Mouse (Mus musculus) retina, postnatal 1 day (tissue): ENCODE measurements at regions not wholly inside any gene's neighbourhood (a gene's known extent, or its start where the extent isn't known, plus 50 kb on each side); places are given as distances from the start of the nearest gene placed in this dataset.
A peak's percentile ranks its signal among the peaks of the same experiment; 100 is the strongest.
"Not testable (repeated sequence)": the region's sequence is repeated elsewhere in the genome, so short reads cannot be mapped to it uniquely, and the experiment has no call there.

ENCODE experiments used
- DNase-seq: peaks from one replicate; pipeline ENCODE4 v3.0.0-alpha.2; 2012

GRCm38 (mm10) chr16:55758707-55759067 is 80.0 kb downstream of the Nfkbiz start:
- no peak for DNase-seq

GRCm38 (mm10) chr16:55757952-55758706 is 80.6 kb downstream of the Nfkbiz start:
- DNase-seq = no peak

DNA sequence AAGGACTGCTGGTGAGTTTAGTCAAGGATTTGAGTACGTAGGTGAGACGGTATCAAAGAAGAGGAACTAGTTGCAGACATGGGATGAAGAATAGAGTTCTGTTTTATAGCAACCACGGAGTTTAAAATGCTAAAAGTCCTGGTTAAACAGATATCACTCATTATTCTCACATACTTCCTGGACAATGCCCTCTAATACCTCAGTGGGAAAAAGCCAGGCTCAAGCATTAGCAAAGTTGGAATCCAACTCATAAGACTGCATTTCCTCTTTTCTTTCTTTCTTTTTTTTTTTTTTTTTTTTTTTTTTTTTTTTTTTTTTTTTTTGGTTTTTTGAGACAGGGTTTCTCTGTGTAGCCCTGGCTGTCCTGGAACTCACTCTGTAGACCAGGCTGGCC is 81.3 kb downstream of the Nfkbiz start:
- not testable (repeated sequence) for DNase-seq

- no peak for DNase-seq
Observed at GRCm38 (mm10) chr16:55756764-55757421, 81.8 kb downstream of the Nfkbiz start.

GRCm38 (mm10) chr16:55755309-55755832 is 83.3 kb downstream of the Nfkbiz start:
- no peak for DNase-seq

DNA sequence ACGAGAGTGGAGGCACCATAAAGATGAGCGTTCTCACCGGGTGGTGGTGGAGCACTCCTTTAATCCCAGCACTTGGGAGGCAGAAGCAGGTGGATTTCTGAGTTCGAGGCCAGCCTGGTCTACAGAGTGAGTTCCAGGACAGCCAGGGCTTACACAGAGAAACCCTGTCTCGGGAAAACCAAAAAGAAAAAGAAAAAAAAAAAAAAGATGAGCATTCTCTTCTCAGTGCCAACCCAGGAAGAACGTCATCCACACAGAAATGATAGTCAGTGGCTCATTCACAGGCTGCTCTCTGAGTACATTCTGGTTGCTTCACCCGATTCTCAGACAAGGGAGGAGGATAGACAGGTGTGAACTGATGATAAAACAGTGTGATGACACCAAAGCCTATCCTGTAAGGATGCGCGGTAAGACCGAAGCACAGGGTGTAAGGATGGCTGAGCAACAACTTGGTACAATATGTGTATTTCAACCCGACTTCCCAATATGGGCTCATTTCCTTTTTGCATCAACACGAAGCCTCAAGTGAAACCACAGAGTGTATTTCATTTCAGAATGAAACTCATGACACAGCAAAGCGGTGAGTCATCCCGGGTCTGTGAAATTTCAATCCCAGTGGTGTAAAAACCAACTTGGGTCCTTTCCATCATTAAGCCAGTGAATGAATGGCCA is 84.5 kb downstream of the Nfkbiz start:
- no peak for DNase-seq

- DNase-seq = no peak
Observed at GRCm38 (mm10) chr16:55753380-55753779, 85.3 kb downstream of the Nfkbiz start.

GRCm38 (mm10) chr16:55747250-55747649 is 91.4 kb downstream of the Nfkbiz start:
- no peak for DNase-seq

GRCm38 (mm10) chr16:55746159-55746558 is 92.5 kb downstream of the Nfkbiz start:
- DNase-seq = peak; percentile 49

- DNase-seq = no peak
Observed at GRCm38 (mm10) chr16:55745094-55745493, 93.6 kb downstream of the Nfkbiz start.

DNA sequence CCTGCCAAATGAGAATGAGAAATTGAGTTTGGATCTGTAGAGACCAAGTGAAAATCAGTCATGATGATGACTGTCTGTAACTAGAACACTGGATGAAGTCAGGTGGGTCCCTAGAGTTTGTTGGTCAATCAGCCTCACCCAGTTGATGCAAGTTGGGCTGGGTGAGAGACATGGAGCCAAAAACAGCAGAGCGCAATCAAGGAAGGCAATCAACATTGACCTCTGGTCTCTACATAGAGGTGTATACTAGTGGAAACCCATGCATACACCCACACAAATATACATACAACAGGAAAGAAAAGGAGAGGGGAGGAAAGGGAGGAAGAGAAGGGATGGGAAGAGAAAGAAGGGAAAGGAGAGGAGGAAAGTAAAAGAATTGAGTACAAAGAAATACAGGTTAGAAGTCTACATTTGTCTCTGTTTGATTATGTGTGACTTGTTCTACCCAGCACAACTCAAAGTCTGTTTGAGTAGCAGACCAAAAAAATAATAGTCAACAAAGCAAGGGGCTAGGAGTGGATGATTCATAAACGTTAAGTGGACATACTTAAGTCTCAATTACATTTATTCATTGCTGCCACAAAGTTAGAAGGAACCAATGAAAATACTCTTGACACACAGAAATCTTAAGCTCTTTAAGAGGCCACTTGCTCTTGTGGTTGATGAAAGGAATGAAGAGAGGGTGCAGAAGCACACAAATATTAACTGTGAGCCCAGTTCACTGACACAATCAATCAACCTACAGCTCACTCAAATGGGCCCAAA is 97.4 kb downstream of the Nfkbiz start:
- DNase-seq = no peak

DNA sequence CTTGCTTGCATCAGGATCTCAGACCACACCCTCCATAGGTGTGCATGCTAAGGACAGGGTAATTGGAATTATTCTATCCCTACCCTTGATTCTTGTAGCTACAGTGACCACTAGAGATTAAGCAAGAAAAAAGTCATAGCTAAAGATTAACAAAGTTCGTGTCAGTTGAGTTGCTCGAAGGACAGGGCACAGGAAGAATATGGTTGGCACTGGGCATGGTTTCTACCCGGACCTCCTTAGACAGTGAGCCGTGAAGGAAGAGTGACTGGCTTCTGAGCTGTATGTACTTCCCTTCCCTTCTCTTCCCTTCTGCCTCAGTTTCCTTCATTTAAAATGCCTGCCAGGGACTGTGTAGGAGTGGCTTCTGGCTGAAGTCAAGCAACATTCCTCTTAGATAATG is 100.0 kb downstream of the Nfkbiz start:
- DNase-seq = no peak

- no peak for DNase-seq
Observed at GRCm38 (mm10) chr16:55735476-55735968, 103.2 kb downstream of the Nfkbiz start.

- DNase-seq = peak; percentile 8
Observed at GRCm38 (mm10) chr16:55734301-55734700, 104.4 kb downstream of the Nfkbiz start.

DNA sequence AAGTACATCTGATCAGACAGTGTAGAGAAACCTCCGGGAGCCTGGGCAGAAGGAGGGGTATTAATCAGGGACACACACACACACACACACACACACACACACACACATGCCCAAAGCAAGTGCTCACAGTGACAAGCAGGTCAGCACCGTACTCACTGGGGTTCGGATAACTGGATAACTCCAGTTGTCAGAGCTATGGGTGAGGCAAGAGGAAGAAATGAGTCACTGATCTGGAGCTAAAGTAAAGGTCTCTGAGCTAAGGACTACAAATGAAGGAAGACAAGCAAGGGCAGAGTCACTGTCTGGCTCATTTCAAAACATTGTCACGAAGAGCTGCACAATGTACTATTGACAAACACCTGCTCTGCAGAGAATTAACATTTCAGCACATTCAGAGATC is 104.9 kb downstream of the Nfkbiz start:
- DNase-seq = peak; percentile 25

GRCm38 (mm10) chr16:55731003-55731402 is 107.7 kb downstream of the Nfkbiz start:
- no peak for DNase-seq

- no peak for DNase-seq
Observed at GRCm38 (mm10) chr16:55726538-55726937, 112.2 kb downstream of the Nfkbiz start.

GRCm38 (mm10) chr16:55720430-55720829 is 118.3 kb downstream of the Nfkbiz start:
- no peak for DNase-seq

DNA sequence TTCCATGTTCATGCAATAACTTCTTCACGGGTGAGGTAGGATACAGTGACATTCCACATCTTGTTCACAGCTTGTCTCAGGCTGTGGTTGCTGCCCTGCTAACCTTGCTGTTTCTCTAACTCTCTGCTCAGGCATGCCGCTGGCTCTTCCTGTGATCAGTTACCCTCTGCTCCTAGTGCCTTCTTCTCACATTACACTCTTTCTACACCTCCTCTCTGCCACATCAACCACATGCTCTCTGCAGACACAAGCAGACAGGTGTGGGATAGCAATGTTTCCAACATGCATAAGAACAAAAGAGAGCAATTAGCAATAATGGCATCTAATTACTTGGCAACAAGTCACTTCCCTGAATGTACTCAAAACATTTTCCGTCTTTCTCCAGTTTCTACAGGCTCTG is 128.7 kb downstream of the Nfkbiz start:
- DNase-seq = no peak

DNA sequence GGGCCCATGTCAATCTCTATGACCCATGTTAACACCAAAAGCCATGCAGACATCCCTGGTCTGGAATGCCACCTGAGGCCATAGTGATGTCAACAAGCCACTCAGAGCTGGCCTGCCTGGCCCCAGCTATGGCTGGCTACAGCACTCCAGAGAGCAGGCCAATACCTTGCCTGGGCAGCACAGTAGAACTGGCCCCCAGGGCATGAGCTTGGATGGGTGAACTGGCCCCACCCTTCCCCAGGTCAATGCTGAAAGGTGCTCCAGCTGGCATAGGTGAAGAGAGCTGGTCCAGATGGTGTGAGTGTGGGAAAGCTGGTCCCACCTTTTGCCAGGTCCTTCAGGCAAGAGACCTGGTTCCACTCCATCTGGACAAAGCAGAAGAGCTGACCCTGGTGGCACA is 132.2 kb downstream of the Nfkbiz start:
- no peak for DNase-seq

DNA sequence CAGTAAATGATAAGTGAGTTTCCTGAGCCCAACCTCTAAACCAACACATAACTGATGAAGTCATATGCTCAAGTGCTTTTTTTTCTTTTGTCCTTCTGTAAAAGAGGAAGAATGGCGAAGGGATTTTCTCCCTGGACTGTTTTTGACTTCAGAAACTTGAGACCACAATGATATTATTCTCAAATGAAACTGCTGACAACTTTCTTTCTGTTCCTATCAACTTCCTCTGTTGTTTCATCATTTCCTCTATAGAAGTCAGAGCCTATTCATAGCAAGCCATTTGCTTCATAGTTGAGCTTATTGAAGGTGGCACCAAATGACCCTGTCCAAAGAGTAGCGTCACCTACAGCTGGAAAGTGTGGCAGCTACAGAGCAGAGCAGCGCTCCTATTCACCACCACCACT is 140.2 kb downstream of the Nfkbiz start:
- no peak for DNase-seq

DNA sequence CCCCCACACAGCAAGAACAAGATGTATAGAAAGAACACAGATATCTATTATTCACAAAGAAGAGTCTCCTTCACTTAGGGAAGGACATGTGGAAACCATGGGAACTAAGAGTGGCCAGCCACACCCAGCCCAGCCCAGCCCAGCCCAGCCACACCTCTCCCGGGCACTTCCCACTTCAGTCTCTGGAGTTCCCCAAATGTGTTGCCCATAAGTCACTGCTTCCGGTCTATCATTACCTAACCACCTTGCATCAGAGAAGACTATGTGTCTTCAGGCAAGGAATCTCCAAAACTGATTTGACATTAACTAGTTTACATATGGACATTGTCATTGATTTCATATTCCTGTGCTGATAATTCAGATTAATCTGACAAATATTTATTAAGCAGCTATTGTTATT is 147.6 kb downstream of the Nfkbiz start:
- no peak for DNase-seq

- no peak for DNase-seq
Observed at GRCm38 (mm10) chr16:55663946-55664345, 174.8 kb downstream of the Nfkbiz start.
